Mouse (Mus musculus) limb, embryonic 14.5 days (tissue): ENCODE measurements around the gene Zdhhc1. TPM values are rescaled to one million over a fixed set of nuclear protein-coding genes. Genes with fewer than 3 reads are reported as not detected.
A peak's percentile ranks its signal among the peaks of the same experiment; 100 is the strongest.

Experiments used
- ATAC-seq: fragments of 200-750 bp; cut with Nextera tagmentation; 2 replicates; pipeline ENCODE4 v1.8.0; 2017; ENCODE audit warnings: low read depth, moderate number of reproducible peaks, moderate TSS enrichment; ENCODE audit not compliant: low FRiP score
- DNase-seq: peaks from one replicate; pipeline ENCODE4 v3.0.0-alpha.2; 2015; ENCODE audit warnings: low spot score
- H3K27ac ChIP-seq: fragments of 300-500 bp; sonication (generic); replicated peaks from 2 replicates; pipeline ENCODE4 v1.5.1; 2014; ENCODE audit warnings: low read depth, mild to moderate bottlenecking, low read length, moderate library complexity, mixed read lengths
- H3K27me3 ChIP-seq: fragments of 300-500 bp; sonication (generic); 2 replicates; pipeline ENCODE4 v1.6.1; 2014; ENCODE audit warnings: low read length, mixed read lengths; ENCODE audit not compliant: control insufficient read depth, insufficient read depth
- H3K36me3 ChIP-seq: fragments of 300-500 bp; sonication (generic); 2 replicates; pipeline ENCODE4 v1.6.1; 2014; ENCODE audit warnings: mild to moderate bottlenecking, low read length, moderate library complexity, mixed read lengths; ENCODE audit not compliant: control insufficient read depth, insufficient read depth
- H3K4me1 ChIP-seq: fragments of 300-500 bp; sonication (generic); 2 replicates; pipeline ENCODE4 v1.6.1; 2014; ENCODE audit warnings: antibody characterized with exemption, low read length, mixed read lengths; ENCODE audit not compliant: control insufficient read depth, insufficient read depth
- H3K4me2 ChIP-seq: fragments of 300-500 bp; sonication (generic); replicated peaks from 2 replicates; pipeline ENCODE4 v1.6.1; 2014; ENCODE audit warnings: low read depth, mild to moderate bottlenecking, low read length, moderate library complexity; ENCODE audit not compliant: severe bottlenecking
- H3K4me3 ChIP-seq: fragments of 300-500 bp; sonication (generic); replicated peaks from 2 replicates; pipeline ENCODE4 v1.5.1; 2014; ENCODE audit warnings: low read length
- H3K9ac ChIP-seq: fragments of 300-500 bp; sonication (generic); 2 replicates; pipeline ENCODE4 v1.6.1; 2014; ENCODE audit warnings: mild to moderate bottlenecking, low read depth, low read length, moderate library complexity; ENCODE audit not compliant: severe bottlenecking
- H3K9me3 ChIP-seq: fragments of 300-500 bp; sonication (generic); 2 replicates; pipeline ENCODE4 v1.6.1; 2016; ENCODE audit warnings: low read length; ENCODE audit not compliant: control insufficient read depth
- POLR2A ChIP-seq: fragments of 200-500 bp; IDR thresholded peaks from 2 replicates; pipeline ENCODE4 v1.8.0; 2012; ENCODE audit warnings: inconsistent platforms, mild to moderate bottlenecking, moderate library complexity, borderline replicate concordance; ENCODE audit not compliant: insufficient read depth, insufficient read length; ENCODE audit errors: extremely low read depth
- WGBS: fragments of 180-500 bp; shearing (Covaris S2); extraction: QIAGEN DNeasy Blood & Tissue Kit; methylation state at CpG from one replicate; pipeline ENCODE4 v1.1.7; 2014; 5-methylcytosine and 5-hydroxymethylcytosine counted together
- polyA plus RNA-seq, 2 experiments: library from polyadenylated mRNA; depleted of rRNA in 1 of 2; stranded (reverse) in 1 of 2; unstranded in 1 of 2; fragments of >200 nt; fragmentation: Nextera tagmentation in 1 of 2; extraction: Ambion mirVana in 1 of 2; gene quantifications; 2 replicates each; pipeline versions ENCODE4 v1.2.1 to v1.2.3; 2012 to 2014

Gene Zdhhc1
- polyA plus RNA-seq, 2 experiments = 36.8 to 72.3 TPM

DNA sequence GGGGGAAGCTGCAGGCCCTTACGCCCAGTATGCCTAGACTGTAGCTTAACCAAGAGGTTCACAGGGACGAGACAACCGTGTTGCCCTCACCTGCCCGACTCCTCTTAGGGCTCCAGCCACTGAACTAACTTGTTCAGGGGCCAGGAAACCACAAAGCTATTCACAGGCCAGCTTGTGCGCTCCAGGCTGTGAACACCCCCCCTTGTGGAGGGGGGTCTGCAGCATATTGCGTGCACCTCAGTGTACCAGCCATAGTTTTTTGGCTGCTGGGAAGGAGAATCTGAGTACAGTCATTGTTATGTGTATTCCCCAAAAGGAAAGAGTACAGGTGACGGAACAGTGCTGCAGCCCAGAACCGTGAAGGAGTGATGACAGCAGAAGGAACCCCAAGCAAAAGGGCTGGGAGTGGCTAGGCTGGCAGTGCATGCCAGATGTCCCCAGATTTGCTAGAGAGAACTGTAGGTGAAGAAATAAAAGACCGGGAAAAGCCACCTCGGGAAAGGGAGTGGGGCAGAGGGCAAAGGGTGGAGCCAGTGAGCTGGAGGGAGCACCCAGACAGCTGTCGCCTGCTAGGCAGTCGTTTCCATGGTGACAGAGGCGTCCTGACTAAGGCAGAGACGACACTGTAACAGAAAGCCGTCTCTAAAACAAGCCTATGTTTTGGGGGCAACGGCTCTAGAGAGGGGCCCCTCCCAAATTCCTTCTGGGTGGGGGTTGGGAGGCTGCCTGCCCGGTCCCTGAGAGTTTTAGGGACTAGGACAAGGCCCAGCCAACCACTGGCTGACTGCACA, 22.7 kb downstream of the Zdhhc1 start:
- no peak overlapping the region for H3K4me2 ChIP-seq
- WGBS = 31% methylated on average over 15 of the region's 17 CpGs
- no peak overlapping the region for H3K4me3 ChIP-seq
- no peak for TF ChIP-seq POLR2A
- H3K9me3 ChIP-seq = no peaks in the 10 kb centered on the region
- peaks cover 43% of the 10 kb centered on the region for H3K36me3 ChIP-seq
- DNase-seq (peak; percentile 80), ATAC-seq (peak; percentile 39)
- H3K27me3 ChIP-seq = peaks cover 11% of the 10 kb centered on the region
- no peak overlapping the region for H3K27ac ChIP-seq
- no peak overlapping the region for H3K9ac ChIP-seq
- peaks cover 26% of the 10 kb centered on the region for H3K4me1 ChIP-seq

DNA sequence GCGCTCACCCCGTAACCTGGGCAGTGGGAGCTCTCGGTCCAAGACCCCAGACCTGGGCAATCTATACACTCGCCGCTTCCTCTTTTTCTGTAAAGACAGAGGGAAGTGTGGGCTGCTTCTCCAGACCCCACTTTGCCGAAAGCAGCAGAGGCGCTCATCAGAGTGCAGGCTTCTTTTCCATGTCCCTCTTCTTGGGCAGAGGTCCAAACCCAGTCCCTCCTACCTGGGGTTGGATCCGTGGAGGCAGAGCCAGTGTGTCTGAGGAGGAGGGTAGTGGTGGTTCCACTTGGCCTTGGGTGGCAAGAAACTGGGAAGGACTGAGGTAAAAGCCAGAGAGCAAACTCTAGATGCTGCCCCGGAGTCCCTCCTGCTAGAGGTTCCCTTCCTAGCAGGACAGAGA, 23.7 kb downstream of the Zdhhc1 start:
- Histone ChIP-seq H3K9me3 (no peaks in the 10 kb centered on the region), H3K4me2 (no peak overlapping the region), H3K27me3 (peaks cover 11% of the 10 kb centered on the region), H3K27ac (no peak overlapping the region), H3K36me3 (peaks cover 34% of the 10 kb centered on the region), H3K4me3 (no peak overlapping the region), H3K9ac (no peak overlapping the region), H3K4me1 (peaks cover 26% of the 10 kb centered on the region)
- WGBS = 59% methylated on average over 9 of the region's 9 CpGs
- DNase-seq = no peak
- ATAC-seq = no peak
- TF ChIP-seq POLR2A = no peak

GRCm38 (mm10) chr8:105472414-105472932, 24.2 kb downstream of the Zdhhc1 start:
- TF ChIP-seq POLR2A = no peak
- 22% methylated on average over 23 of the region's 23 CpGs for WGBS
- peaks cover 32% of the 10 kb centered on the region for H3K36me3 ChIP-seq
- DNase-seq (no peak), ATAC-seq (no peak)
- H3K9ac ChIP-seq = no peak overlapping the region
- H3K27ac ChIP-seq = no peak overlapping the region
- H3K4me3 ChIP-seq = no peak overlapping the region
- H3K4me1 ChIP-seq = peaks cover 26% of the 10 kb centered on the region
- no peak overlapping the region for H3K4me2 ChIP-seq
- H3K27me3 ChIP-seq = peaks cover 11% of the 10 kb centered on the region
- no peaks in the 10 kb centered on the region for H3K9me3 ChIP-seq

GRCm38 (mm10) chr8:105471314-105472015, 25.2 kb downstream of the Zdhhc1 start, which contains the start of gene Tppp3:
Gene Tppp3, minus strand, starts transcription at chr8:105471526.
- H3K9ac ChIP-seq = peak within 1 kb of the TSS; percentile 50
- H3K27ac ChIP-seq = peak within 1 kb of the TSS; percentile 43; the same call in 1 of the 2 replicates
- TF ChIP-seq POLR2A = no peak
- H3K27me3 ChIP-seq = peaks cover 11% of the 10 kb centered on the region
- H3K4me3 ChIP-seq = peak within 1 kb of the TSS; percentile 23
- 8% methylated on average over 19 of the region's 25 CpGs for WGBS
- ATAC-seq (peak; percentile 92), DNase-seq (peak; percentile 92)
- peaks cover 26% of the 10 kb centered on the region for H3K4me1 ChIP-seq
- H3K9me3 ChIP-seq = no peaks in the 10 kb centered on the region
- peak within 1 kb of the TSS; percentile 64 for H3K4me2 ChIP-seq
- H3K36me3 ChIP-seq = peaks cover 29% of the 10 kb centered on the region

DNA sequence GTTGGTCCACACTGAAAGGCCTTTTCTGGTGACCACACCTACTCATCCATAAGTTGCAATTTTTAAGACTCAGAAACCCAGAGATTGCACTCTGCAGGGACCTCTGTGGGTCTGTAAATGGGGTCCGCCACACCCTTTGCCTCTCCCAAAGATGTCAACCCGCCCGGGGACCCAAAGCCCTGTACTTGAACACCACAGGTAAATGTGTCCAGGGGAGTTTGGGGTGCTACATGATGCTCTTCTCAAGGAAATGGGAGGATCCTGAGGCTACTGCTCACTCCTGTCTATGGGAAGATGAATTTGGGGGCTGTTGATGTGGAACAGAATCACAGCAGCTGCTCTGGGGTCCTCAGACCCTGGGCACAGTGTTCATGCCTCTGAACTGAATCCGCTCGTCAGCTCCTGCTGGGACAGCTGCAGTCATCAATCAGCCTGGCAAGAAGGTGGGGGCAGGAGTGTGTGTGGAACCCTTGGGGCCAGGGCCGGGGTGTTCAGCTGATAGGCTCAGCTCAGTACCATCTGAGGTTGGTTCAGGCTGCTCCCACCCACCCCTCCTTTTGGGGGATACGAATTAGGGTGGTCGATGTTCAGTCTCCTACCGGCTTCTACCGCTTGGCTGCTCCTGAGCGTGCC, 25.9 kb downstream of the Zdhhc1 start:
- H3K4me2 ChIP-seq = peak overlapping the region; percentile 64
- H3K9me3 ChIP-seq = no peaks in the 10 kb centered on the region
- H3K4me1 ChIP-seq = peaks cover 26% of the 10 kb centered on the region
- TF ChIP-seq POLR2A = no peak
- peak overlapping the region; percentile 43; the same call in 1 of the 2 replicates for H3K27ac ChIP-seq
- ATAC-seq (peak; percentile 68), DNase-seq (no peak)
- H3K4me3 ChIP-seq = peak overlapping the region; percentile 23
- 19% methylated on average over 10 of the region's 11 CpGs for WGBS
- H3K9ac ChIP-seq = peak overlapping the region; percentile 50
- H3K36me3 ChIP-seq = peaks cover 22% of the 10 kb centered on the region
- H3K27me3 ChIP-seq = peaks cover 11% of the 10 kb centered on the region
